In the genomic region with DNA sequence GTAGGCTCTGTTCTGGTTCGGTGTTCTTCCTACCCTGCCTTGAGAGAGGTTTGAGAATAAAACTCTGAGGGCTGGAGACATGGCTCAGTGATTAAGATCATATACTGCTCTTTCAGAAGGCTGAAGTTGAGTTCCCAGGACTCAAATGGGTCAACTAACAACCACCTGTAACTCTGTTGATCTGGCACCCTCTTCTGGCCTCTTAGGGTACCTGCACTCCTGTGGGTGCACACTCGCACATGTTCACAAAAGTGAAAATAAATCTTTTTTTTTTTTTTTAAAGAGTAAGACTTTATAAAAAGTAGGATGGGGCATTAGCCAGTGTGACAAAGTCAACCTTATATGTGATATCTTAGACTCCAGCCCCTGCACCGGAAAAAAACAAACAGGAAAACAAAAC, we compare ENCODE assay signal across 22 mouse cellular contexts. TPM values are rescaled to one million over a fixed set of nuclear protein-coding genes. Genes with fewer than 3 reads are reported as not detected.
"Had no signal": no experiment of that assay in that cellular context is flagged by ENCODE, and none has a peak within 500 bp of the region (broad histone marks: within the 10 kb centered on the region; RNA-seq: fewer than 3 reads in every experiment).

No protein-coding gene starts in this region.

- H3K9ac ChIP-seq: kidney, embryonic 15.5 days; limb, embryonic 12.5 days; limb, embryonic 15.5 days; liver, embryonic 12.5 days; liver, embryonic 15.5 days; midbrain, embryonic 15.5 days; neural tube, embryonic 13.5 days; stomach, embryonic 15.5 days had no signal

- H3K27ac ChIP-seq: kidney, embryonic 15.5 days; limb, embryonic 12.5 days; limb, embryonic 15.5 days; liver, embryonic 12.5 days; liver, embryonic 15.5 days; midbrain, embryonic 15.5 days; neural tube, embryonic 13.5 days; stomach, embryonic 15.5 days had no signal

- H3K9me3 ChIP-seq: kidney, embryonic 15.5 days; limb, embryonic 12.5 days; limb, embryonic 15.5 days; liver, embryonic 12.5 days; liver, embryonic 15.5 days; midbrain, embryonic 15.5 days; neural tube, embryonic 13.5 days; stomach, embryonic 15.5 days had no signal

- H3K36me3 ChIP-seq: kidney, embryonic 15.5 days; limb, embryonic 12.5 days; limb, embryonic 15.5 days; liver, embryonic 12.5 days; liver, embryonic 15.5 days; midbrain, embryonic 15.5 days; neural tube, embryonic 13.5 days; stomach, embryonic 15.5 days had no signal

- H3K27me3 ChIP-seq: kidney, embryonic 15.5 days; liver, embryonic 12.5 days; liver, embryonic 15.5 days; midbrain, embryonic 15.5 days; neural tube, embryonic 13.5 days; stomach, embryonic 15.5 days had no signal

- H3K4me1 ChIP-seq: kidney, embryonic 15.5 days; limb, embryonic 12.5 days; liver, embryonic 15.5 days; midbrain, embryonic 15.5 days; neural tube, embryonic 13.5 days; stomach, embryonic 15.5 days had no signal

- H3K4me2 ChIP-seq: kidney, embryonic 15.5 days; limb, embryonic 12.5 days; limb, embryonic 15.5 days; liver, embryonic 12.5 days; liver, embryonic 15.5 days; midbrain, embryonic 11.5 days; midbrain, embryonic 15.5 days; neural tube, embryonic 13.5 days; stomach, embryonic 15.5 days had no signal

- ATAC-seq: intestine, postnatal 0 days; liver, embryonic 12.5 days; midbrain, embryonic 15.5 days had no signal

- H3K4me3 ChIP-seq: kidney, embryonic 15.5 days; limb, embryonic 12.5 days; limb, embryonic 15.5 days; liver, embryonic 12.5 days; liver, embryonic 15.5 days; midbrain, embryonic 15.5 days; myocyte; neural tube, embryonic 13.5 days; stomach, embryonic 15.5 days had no signal

- DNase-seq: kidney, adult 2 months; kidney, postnatal 14 days; kidney, postnatal 4 days; left cerebral cortex, postnatal 4 days; lung, adult 18-20 months; lung, postnatal 4 days; retina, postnatal 1 day; right cerebral cortex, postnatal 25 days; spleen, adult 18-20 months; thymus, adult 18-20 months had no signal

RNA-seq across cellular contexts. Expression of gene Adam12, which starts 6.9 kb away (rescaled TPM):
- total RNA-seq: monocyte, adult 5-6 weeks had no signal
